Comparison of ENCODE assay signal across 21 mouse cellular contexts in the genomic region with DNA sequence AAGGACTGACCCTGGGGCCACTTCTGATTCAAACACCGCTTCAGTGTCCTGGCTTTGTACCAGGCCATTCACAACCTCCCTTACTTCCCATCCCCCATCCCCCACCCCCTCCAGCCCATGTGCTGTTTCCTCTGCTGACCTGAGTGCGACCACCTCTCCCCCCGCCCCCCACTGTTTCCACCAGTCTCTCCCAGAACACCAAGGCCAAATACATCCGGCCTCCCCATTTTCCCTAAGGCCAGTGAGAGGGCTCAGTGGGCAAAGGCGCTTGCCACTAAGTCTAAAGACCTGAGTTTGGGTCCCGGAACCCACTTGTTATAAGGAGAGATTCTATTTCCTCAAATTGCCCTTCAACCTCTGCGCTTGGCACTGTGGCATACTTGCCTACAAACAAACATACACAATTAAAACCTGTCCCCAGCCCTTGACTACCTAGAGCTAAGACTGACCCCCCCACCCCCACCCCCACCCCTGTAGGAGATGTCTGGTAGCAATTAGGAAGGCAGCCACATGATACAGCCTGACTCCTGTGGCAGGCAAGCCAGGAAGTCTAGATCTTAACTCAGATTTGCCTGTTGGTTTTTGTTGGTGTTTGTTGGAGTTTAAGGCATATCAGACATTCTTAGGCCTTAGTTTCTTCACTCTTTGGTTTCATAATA. TPM values are rescaled to one million over a fixed set of nuclear protein-coding genes. Genes with fewer than 3 reads are reported as not detected.
DNase-seq lines count a peak whose midpoint lies in the region; ATAC-seq lines count a peak whose summit lies in the region.
"Had no signal": no experiment of that assay in that cellular context is flagged by ENCODE, and none has a peak within 500 bp of the region (broad histone marks: within the 10 kb centered on the region; RNA-seq: fewer than 3 reads in every experiment).

No protein-coding gene starts in this region.

- H3K36me3 ChIP-seq in kidney, embryonic 16.5 days (ENCODE audit: insufficient read depth, low read length), result no peaks in the 10 kb centered on the region
- no peaks in the 10 kb centered on the region for H3K36me3 ChIP-seq in embryonic facial prominence, embryonic 13.5 days
- H3K36me3 ChIP-seq in limb, embryonic 13.5 days, result no peaks in the 10 kb centered on the region
- H3K36me3 ChIP-seq: limb, embryonic 15.5 days; neural tube, embryonic 12.5 days had no signal

- peak overlapping the region; percentile 34; the same call in 1 of the 2 replicates for H3K27ac ChIP-seq in kidney, embryonic 16.5 days (ENCODE audit: low read length)
- peak overlapping the region; percentile 87 for H3K27ac ChIP-seq in embryonic facial prominence, embryonic 13.5 days
- peak overlapping the region; percentile 80; the same call in 1 of the 2 replicates for H3K27ac ChIP-seq in limb, embryonic 13.5 days
- H3K27ac ChIP-seq: hindbrain, embryonic 14.5 days; neural tube, embryonic 12.5 days had no signal

- no peaks in the 10 kb centered on the region for H3K27me3 ChIP-seq in kidney, embryonic 16.5 days (ENCODE audit: insufficient read depth, low read length)
- no peaks in the 10 kb centered on the region for H3K27me3 ChIP-seq in embryonic facial prominence, embryonic 13.5 days
- H3K27me3 ChIP-seq in limb, embryonic 13.5 days, result no peaks in the 10 kb centered on the region
- H3K27me3 ChIP-seq: limb, embryonic 15.5 days; neural tube, embryonic 12.5 days had no signal

- no peak overlapping the region for H3K4me3 ChIP-seq in kidney, embryonic 16.5 days (ENCODE audit: low read length)
- H3K4me3 ChIP-seq in embryonic facial prominence, embryonic 13.5 days, result no peak overlapping the region
- no peak overlapping the region for H3K4me3 ChIP-seq in limb, embryonic 13.5 days
- H3K4me3 ChIP-seq: limb, embryonic 15.5 days; neural tube, embryonic 12.5 days had no signal

- ATAC-seq in kidney, embryonic 16.5 days (ENCODE audit: low FRiP score, low TSS enrichment), result no peak
- no peak for ATAC-seq in embryonic facial prominence, embryonic 13.5 days (ENCODE audit: insufficient number of reproducible peaks, insufficient read depth, low FRiP score, low TSS enrichment, low read depth)
- ATAC-seq in limb, embryonic 13.5 days (ENCODE audit: low FRiP score, low read depth), result no peak
- ATAC-seq: midbrain, embryonic 16.5 days had no signal

- 66% methylated on average over 7 of the region's 7 CpGs for WGBS in kidney, embryonic 16.5 days
- WGBS in embryonic facial prominence, embryonic 13.5 days, result 32% methylated on average over 7 of the region's 7 CpGs
- 31% methylated on average over 7 of the region's 7 CpGs for WGBS in limb, embryonic 13.5 days

- H3K9me3 ChIP-seq in kidney, embryonic 16.5 days (ENCODE audit: low read length), result no peaks in the 10 kb centered on the region
- no peaks in the 10 kb centered on the region for H3K9me3 ChIP-seq in embryonic facial prominence, embryonic 13.5 days
- no peaks in the 10 kb centered on the region for H3K9me3 ChIP-seq in limb, embryonic 13.5 days
- H3K9me3 ChIP-seq: limb, embryonic 15.5 days; neural tube, embryonic 12.5 days had no signal

- H3K4me2 ChIP-seq in kidney, embryonic 16.5 days (replicated peaks; ENCODE audit: low read depth, low read length), result no peak overlapping the region
- H3K4me2 ChIP-seq in embryonic facial prominence, embryonic 13.5 days, result no peak overlapping the region
- no peak overlapping the region for H3K4me2 ChIP-seq in limb, embryonic 13.5 days (replicated peaks)
- H3K4me2 ChIP-seq: hindbrain, embryonic 14.5 days; limb, embryonic 15.5 days; neural tube, embryonic 12.5 days had no signal

- H3K4me1 ChIP-seq in kidney, embryonic 16.5 days (ENCODE audit: insufficient read depth, low read length), result peaks cover 36% of the 10 kb centered on the region
- peaks cover 73% of the 10 kb centered on the region for H3K4me1 ChIP-seq in embryonic facial prominence, embryonic 13.5 days
- H3K4me1 ChIP-seq in limb, embryonic 13.5 days, result peaks cover 69% of the 10 kb centered on the region

- no peak overlapping the region for H3K9ac ChIP-seq in kidney, embryonic 16.5 days (replicated peaks; ENCODE audit: low read length)
- H3K9ac ChIP-seq in embryonic facial prominence, embryonic 13.5 days, result no peak overlapping the region
- no peak overlapping the region for H3K9ac ChIP-seq in limb, embryonic 13.5 days
- H3K9ac ChIP-seq: hindbrain, embryonic 14.5 days; limb, embryonic 15.5 days; neural tube, embryonic 12.5 days had no signal

- no peak for DNase-seq in kidney, postnatal 25 days
- DNase-seq in embryo, embryonic 10 days (ENCODE audit: low spot score), result peak; percentile 42
- DNase-seq in spleen, adult 12 weeks (ENCODE audit: low spot score), result no peak
- no peak for DNase-seq in retina, embryonic 14.5 days (ENCODE audit: low spot score)
- DNase-seq: cerebellum, postnatal 10 days; gastrocnemius, postnatal 36 days; kidney, adult 18-20 months; lung, adult 2 months; right cerebral cortex, postnatal 4 days; thymus, adult 18-20 months had no signal

RNA-seq across cellular contexts. Expression of a gene that starts 12.7 kb away (rescaled TPM):
- 2.4 and 2.6 TPM in 2 replicates for polyA plus RNA-seq in kidney, embryonic 16.5 days (2015; fragmentation: Nextera tagmentation; extraction: Ambion mirVana)
- polyA plus RNA-seq in embryonic facial prominence, embryonic 13.5 days (2015; fragmentation: Nextera tagmentation; extraction: Ambion mirVana), result 3.2 and 3.4 TPM in 2 replicates
- polyA plus RNA-seq in limb, embryonic 13.5 days (2015; fragmentation: Nextera tagmentation; extraction: Ambion mirVana), result 2.8 and 3.0 TPM in 2 replicates

RNA-seq across cellular contexts. Expression of a gene that starts 19.0 kb away (rescaled TPM):
- not detected in 2 replicates for polyA plus RNA-seq in kidney, embryonic 16.5 days (2015; fragmentation: Nextera tagmentation; extraction: Ambion mirVana)
- polyA plus RNA-seq in embryonic facial prominence, embryonic 13.5 days (2015; fragmentation: Nextera tagmentation; extraction: Ambion mirVana), result not detected in 2 replicates
- polyA plus RNA-seq in limb, embryonic 13.5 days (2015; fragmentation: Nextera tagmentation; extraction: Ambion mirVana), result not detected in 2 replicates
- polyA plus RNA-seq: frontal cortex, adult 2 months; heart, embryonic 14.5 days; hindbrain, embryonic 14.5 days; large intestine, adult 2 months; limb, embryonic 15.5 days; lung, adult 2 months; midbrain, embryonic 16.5 days; neural tube, embryonic 12.5 days; urinary bladder, adult 2 months had no signal

Comparison
In these comparisons a context has a peak if more than half of its experiments do, and no peak if none do; other contexts are left out.
1. H3K27ac ChIP-seq: peak in every context shown above with its lines; median percentile 87 in embryonic facial prominence, embryonic 13.5 days; 80 in limb, embryonic 13.5 days; 34 in kidney, embryonic 16.5 days.